Mouse (Mus musculus) brain, embryonic 18.5 days (tissue): ENCODE results near the gene Dock3.

Experiments
- DNase-seq: peaks from one replicate; pipeline ENCODE4 v3.0.0-alpha.2; 2012; ENCODE audit warnings: low read depth, low spot score

Dock3 gene

GRCm38 (mm10) chr9:107231539-107232139 is at the start of gene Dock3:
TSS of gene Dock3 (minus strand) at chr9:107231909.
- DNase-seq: peak; percentile 74

- DNase-seq: no peak
Observed at GRCm38 (mm10) chr9:107280322-107281027, 48.8 kb upstream of the Dock3 start.

- DNase-seq: no peak
Observed at GRCm38 (mm10) chr9:107279378-107280321, 47.9 kb upstream of the Dock3 start.

- no peak for DNase-seq
Observed at GRCm38 (mm10) chr9:107278527-107279377, 47.0 kb upstream of the Dock3 start.

- no peak for DNase-seq
Observed at GRCm38 (mm10) chr9:107278126-107278525, 46.4 kb upstream of the Dock3 start.

GRCm38 (mm10) chr9:107277603-107278002 is 45.9 kb upstream of the Dock3 start:
- no peak for DNase-seq

- DNase-seq: no peak
Observed at GRCm38 (mm10) chr9:107275710-107276109, 44.0 kb upstream of the Dock3 start.

GRCm38 (mm10) chr9:107274751-107275150 is 43.0 kb upstream of the Dock3 start:
- no peak for DNase-seq

GRCm38 (mm10) chr9:107273184-107273583 is 41.5 kb upstream of the Dock3 start:
- no peak for DNase-seq

GRCm38 (mm10) chr9:107272284-107272683 is 40.6 kb upstream of the Dock3 start:
- DNase-seq: no peak

- no peak for DNase-seq
Observed at GRCm38 (mm10) chr9:107271177-107271938, 39.6 kb upstream of the Dock3 start.

- no peak for DNase-seq
Observed at GRCm38 (mm10) chr9:107269772-107270171, 38.1 kb upstream of the Dock3 start.

- no peak for DNase-seq
Observed at GRCm38 (mm10) chr9:107267721-107268402, 36.2 kb upstream of the Dock3 start.

- no peak for DNase-seq
Observed at GRCm38 (mm10) chr9:107267028-107267427, 35.3 kb upstream of the Dock3 start.

GRCm38 (mm10) chr9:107264731-107265130 is 33.0 kb upstream of the Dock3 start:
- DNase-seq: no peak

- DNase-seq: no peak
Observed at GRCm38 (mm10) chr9:107263912-107264311, 32.2 kb upstream of the Dock3 start.

GRCm38 (mm10) chr9:107262375-107262774 is 30.7 kb upstream of the Dock3 start:
- DNase-seq: no peak

GRCm38 (mm10) chr9:107261792-107262191 is 30.1 kb upstream of the Dock3 start:
- DNase-seq: no peak

- DNase-seq: no peak
Observed at GRCm38 (mm10) chr9:107260836-107261235, 29.1 kb upstream of the Dock3 start.

GRCm38 (mm10) chr9:107260429-107260828 is 28.7 kb upstream of the Dock3 start:
- no peak for DNase-seq
